Mouse (Mus musculus) cerebellum, postnatal 36 days (tissue): Measurements from ENCODE around the gene Glis3.
A peak's percentile ranks its signal among the peaks of the same experiment; 100 is the strongest.

Source experiments
- DNase-seq, 2 experiments: peaks; one replicate each; pipeline ENCODE4 v3.0.0; 2021 to 2022; ENCODE audit warnings: mixed read lengths in 2 of 2

The Glis3 gene

GRCm38 (mm10) chr19:28300226-28300625, 379.7 kb downstream of the Glis3 start:
- no peak for DNase-seq

GRCm38 (mm10) chr19:28299211-28299775, 380.6 kb downstream of the Glis3 start:
- peak; percentile 13 to 16 for DNase-seq

- peak in 1 of 2 experiments; percentile 11 for DNase-seq
Observed at GRCm38 (mm10) chr19:28298669-28299068, 381.2 kb downstream of the Glis3 start.

- DNase-seq, result no peak
Observed at GRCm38 (mm10) chr19:28291596-28291995, 388.3 kb downstream of the Glis3 start.

- DNase-seq, result no peak
Observed at GRCm38 (mm10) chr19:28289457-28289856, 390.4 kb downstream of the Glis3 start.

GRCm38 (mm10) chr19:28287431-28287830, 392.4 kb downstream of the Glis3 start:
- DNase-seq, result no peak

- no peak for DNase-seq
Observed at GRCm38 (mm10) chr19:28284098-28284569, 395.7 kb downstream of the Glis3 start.

GRCm38 (mm10) chr19:28283241-28284097, 396.4 kb downstream of the Glis3 start:
- DNase-seq, result no peak

- DNase-seq, result no peak
Observed at GRCm38 (mm10) chr19:28281405-28281804, 398.5 kb downstream of the Glis3 start.

- DNase-seq, result no peak
Observed at GRCm38 (mm10) chr19:28277104-28277503, 402.8 kb downstream of the Glis3 start.

- no peak for DNase-seq
Observed at GRCm38 (mm10) chr19:28274501-28274900, 405.4 kb downstream of the Glis3 start.

GRCm38 (mm10) chr19:28273946-28274345, 405.9 kb downstream of the Glis3 start:
- no peak for DNase-seq

GRCm38 (mm10) chr19:28266850-28267249, 413.0 kb downstream of the Glis3 start:
- no peak for DNase-seq

GRCm38 (mm10) chr19:28265776-28266175, 414.1 kb downstream of the Glis3 start:
- no peak for DNase-seq

GRCm38 (mm10) chr19:28258907-28259675, 420.8 kb downstream of the Glis3 start:
- no peak for DNase-seq

GRCm38 (mm10) chr19:28258480-28258879, 421.4 kb downstream of the Glis3 start:
- no peak for DNase-seq

- no peak for DNase-seq
Observed at GRCm38 (mm10) chr19:28247345-28247744, 432.5 kb downstream of the Glis3 start.

GRCm38 (mm10) chr19:28246186-28246585, 433.7 kb downstream of the Glis3 start:
- DNase-seq, result no peak

GRCm38 (mm10) chr19:28238073-28238472, 441.8 kb downstream of the Glis3 start:
- no peak for DNase-seq

- DNase-seq, result no peak
Observed at GRCm38 (mm10) chr19:28237621-28238020, 442.3 kb downstream of the Glis3 start.

- DNase-seq, result no peak
Observed at GRCm38 (mm10) chr19:28235571-28235970, 444.3 kb downstream of the Glis3 start.

- no peak for DNase-seq
Observed at GRCm38 (mm10) chr19:28235096-28235495, 444.8 kb downstream of the Glis3 start.

- DNase-seq, result no peak
Observed at GRCm38 (mm10) chr19:28234676-28235075, 445.2 kb downstream of the Glis3 start.
